Mouse (Mus musculus): ENCODE data around the gene Flnc. TPM values are rescaled to one million over a fixed set of nuclear protein-coding genes. Genes with fewer than 3 reads are reported as not detected.

Flnc gene
- polyA plus RNA-seq, 1 experiment from 2014 or later, result 0.07 TPM

- Histone ChIP-seq H3K4me3 (ENCODE audit: low read depth, low read length) (no peak overlapping the region), H3K4me2 (ENCODE audit: low read depth, low read length) (no peak overlapping the region), H3K4me1 (ENCODE audit: insufficient read depth) (peaks cover 12% of the 10 kb centered on the region; the same call in 1 of the 2 replicates), H3K27me3 (ENCODE audit: insufficient read depth, low read length) (peaks cover 60% of the 10 kb centered on the region), H3K27ac (ENCODE audit: low read depth) (no peak overlapping the region), H3K9me3 (ENCODE audit: low read length) (no peaks in the 10 kb centered on the region), H3K36me3 (replicated peaks; ENCODE audit: insufficient read depth, low read length) (no peaks in the 10 kb centered on the region), H3K9ac (replicated peaks) (no peak overlapping the region)
- DNase-seq (no peak), ATAC-seq (no peak)
- WGBS (ENCODE audit: insufficient replicate concordance), result 16% methylated on average over 11 of the region's 13 CpGs
- no peak for TF ChIP-seq CTCF (IDR thresholded peaks at IDR 0.05; ENCODE audit: low read depth)
- TF ChIP-seq EP300 (IDR thresholded peaks at IDR 0.05; ENCODE audit: low read depth), result no peak
Observed at GRCm38 (mm10) chr6:29434911-29435691, 2.0 kb downstream of the Flnc start.

DNA sequence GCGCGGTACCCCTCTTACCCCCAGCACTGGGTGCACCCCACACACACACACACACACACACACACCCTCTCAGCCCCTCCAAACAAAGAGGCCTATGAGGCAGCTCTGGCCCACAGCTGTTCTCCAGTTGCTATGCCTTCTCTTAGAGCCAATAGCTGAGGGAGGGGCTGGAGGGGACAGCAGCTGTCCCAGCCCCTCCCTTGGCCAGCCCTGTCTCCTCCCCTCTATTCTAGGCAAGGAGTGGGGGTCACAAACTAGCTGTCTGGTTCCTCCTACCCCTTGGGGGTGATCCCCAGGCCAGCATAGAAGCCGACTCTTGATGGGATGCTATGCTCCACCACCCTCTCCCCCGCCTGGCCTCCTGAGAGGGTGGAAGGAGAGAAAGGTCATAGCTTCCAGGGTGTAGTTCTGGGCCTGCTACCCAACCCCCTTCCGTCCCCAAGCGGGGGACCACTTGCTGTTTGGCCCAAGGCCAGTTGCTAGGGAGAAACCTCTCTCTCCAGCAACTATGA, 2.9 kb downstream of the Flnc start:
- H3K27ac ChIP-seq (ENCODE audit: low read depth), result no peak overlapping the region
- DNase-seq, result no peak

GRCm38 (mm10) chr6:29436461-29436934, 3.4 kb downstream of the Flnc start:
- no peak overlapping the region for H3K9ac ChIP-seq (replicated peaks)
- no peak overlapping the region for H3K27ac ChIP-seq (ENCODE audit: low read depth)
- H3K9me3 ChIP-seq (ENCODE audit: low read length), result no peaks in the 10 kb centered on the region
- TF ChIP-seq CTCF (IDR thresholded peaks at IDR 0.05; ENCODE audit: low read depth) (no peak), EP300 (IDR thresholded peaks at IDR 0.05; ENCODE audit: low read depth) (no peak)
- peaks cover 12% of the 10 kb centered on the region; the same call in 1 of the 2 replicates for H3K4me1 ChIP-seq (ENCODE audit: insufficient read depth)
- no peak for DNase-seq
- H3K36me3 ChIP-seq (replicated peaks; ENCODE audit: insufficient read depth, low read length), result no peaks in the 10 kb centered on the region
- no peak overlapping the region for H3K4me3 ChIP-seq (ENCODE audit: low read depth, low read length)
- no peak overlapping the region for H3K4me2 ChIP-seq (ENCODE audit: low read depth, low read length)
- 13% methylated on average over 11 of the region's 11 CpGs for WGBS (ENCODE audit: insufficient replicate concordance)
- ATAC-seq, result peak; percentile 21; the same call in 1 of the 2 replicates
- peaks cover 51% of the 10 kb centered on the region for H3K27me3 ChIP-seq (ENCODE audit: insufficient read depth, low read length)

More for the DNA sequence above, 2.9 kb downstream of the Flnc start:
- Histone ChIP-seq H3K4me2 (ENCODE audit: low read depth, low read length) (no peak overlapping the region), H3K4me1 (ENCODE audit: insufficient read depth) (peaks cover 12% of the 10 kb centered on the region; the same call in 1 of the 2 replicates), H3K9me3 (ENCODE audit: low read length) (no peaks in the 10 kb centered on the region), H3K4me3 (ENCODE audit: low read depth, low read length) (no peak overlapping the region), H3K9ac (replicated peaks) (no peak overlapping the region), H3K36me3 (replicated peaks; ENCODE audit: insufficient read depth, low read length) (no peaks in the 10 kb centered on the region), H3K27me3 (ENCODE audit: insufficient read depth, low read length) (peaks cover 54% of the 10 kb centered on the region)
- no peak for ATAC-seq
- WGBS (ENCODE audit: insufficient replicate concordance), result 38% methylated on average over 6 of the region's 6 CpGs
- TF ChIP-seq CTCF (IDR thresholded peaks at IDR 0.05; ENCODE audit: low read depth) (no peak), EP300 (IDR thresholded peaks at IDR 0.05; ENCODE audit: low read depth) (no peak)

- 85% methylated on average over 4 of the region's 4 CpGs for WGBS (ENCODE audit: insufficient replicate concordance)
- H3K4me1 ChIP-seq (ENCODE audit: insufficient read depth), result peaks cover 4% of the 10 kb centered on the region; the same call in 1 of the 2 replicates
Observed at GRCm38 (mm10) chr6:29439251-29439650, 6.2 kb downstream of the Flnc start.

DNA sequence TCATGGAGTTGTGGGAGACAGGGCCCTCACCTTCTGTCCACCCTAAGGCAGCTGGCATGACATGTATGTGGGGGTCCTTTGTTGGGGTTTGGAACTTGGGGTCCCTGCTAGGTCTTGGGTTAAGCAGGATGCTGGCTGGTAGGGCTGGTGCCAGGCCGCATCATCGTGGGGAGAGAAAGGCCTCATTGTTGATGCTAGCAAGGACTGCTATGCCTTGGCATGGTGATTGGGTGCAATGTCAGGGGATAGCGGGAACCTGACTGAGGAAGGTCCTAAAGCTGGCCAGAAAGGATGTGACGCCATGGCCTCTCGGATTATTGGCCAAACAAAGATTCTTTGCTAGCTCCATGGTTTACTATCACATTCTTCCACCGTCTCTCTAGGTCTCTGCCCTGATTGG, 6.7 kb downstream of the Flnc start:
- Histone ChIP-seq H3K27ac (ENCODE audit: low read depth) (no peak overlapping the region), H3K4me1 (ENCODE audit: insufficient read depth) (peaks cover 4% of the 10 kb centered on the region; the same call in 1 of the 2 replicates), H3K9ac (replicated peaks) (no peak overlapping the region), H3K4me2 (ENCODE audit: low read depth, low read length) (no peak overlapping the region), H3K4me3 (ENCODE audit: low read depth, low read length) (no peak overlapping the region), H3K9me3 (ENCODE audit: low read length) (no peaks in the 10 kb centered on the region), H3K27me3 (ENCODE audit: insufficient read depth, low read length) (peaks cover 18% of the 10 kb centered on the region), H3K36me3 (replicated peaks; ENCODE audit: insufficient read depth, low read length) (no peaks in the 10 kb centered on the region)
- ATAC-seq (no peak), DNase-seq (no peak)
- no peak for TF ChIP-seq EP300 (IDR thresholded peaks at IDR 0.05; ENCODE audit: low read depth)
- no peak for TF ChIP-seq CTCF (IDR thresholded peaks at IDR 0.05; ENCODE audit: low read depth)
- 68% methylated on average over 6 of the region's 6 CpGs for WGBS (ENCODE audit: insufficient replicate concordance)

More at GRCm38 (mm10) chr6:29439251-29439650, 6.2 kb downstream of the Flnc start:
- ATAC-seq, result no peak
- no peak overlapping the region for H3K9ac ChIP-seq (replicated peaks)
- no peak for DNase-seq
- H3K36me3 ChIP-seq (replicated peaks; ENCODE audit: insufficient read depth, low read length), result no peaks in the 10 kb centered on the region
- H3K4me3 ChIP-seq (ENCODE audit: low read depth, low read length), result no peak overlapping the region
- no peaks in the 10 kb centered on the region for H3K9me3 ChIP-seq (ENCODE audit: low read length)
- H3K27ac ChIP-seq (ENCODE audit: low read depth), result no peak overlapping the region
- TF ChIP-seq CTCF (IDR thresholded peaks at IDR 0.05; ENCODE audit: low read depth), result no peak
- TF ChIP-seq EP300 (IDR thresholded peaks at IDR 0.05; ENCODE audit: low read depth), result no peak
- H3K4me2 ChIP-seq (ENCODE audit: low read depth, low read length), result no peak overlapping the region
- peaks cover 24% of the 10 kb centered on the region for H3K27me3 ChIP-seq (ENCODE audit: insufficient read depth, low read length)

DNA sequence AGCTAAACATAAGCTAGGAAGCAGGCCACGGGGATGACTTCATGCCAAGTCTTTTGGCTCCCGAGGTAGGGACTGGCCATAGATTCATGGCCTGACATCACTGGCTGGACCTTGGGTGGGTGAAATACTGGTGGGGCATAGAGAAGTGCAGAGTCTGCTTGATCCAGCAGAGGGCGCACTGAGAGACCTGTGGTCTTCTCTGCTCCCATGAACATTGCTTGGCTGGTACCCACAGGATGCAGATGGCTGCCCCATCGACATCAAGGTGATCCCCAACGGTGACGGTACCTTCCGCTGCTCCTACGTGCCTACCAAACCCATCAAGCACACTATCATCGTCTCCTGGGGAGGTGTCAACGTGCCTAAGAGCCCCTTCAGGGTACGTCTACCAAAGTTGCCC, 11.7 kb downstream of the Flnc start:
- no peak for ATAC-seq
- no peak overlapping the region for H3K4me2 ChIP-seq (ENCODE audit: low read depth, low read length)

More for the DNA sequence above, 11.7 kb downstream of the Flnc start:
- Histone ChIP-seq H3K36me3 (replicated peaks; ENCODE audit: insufficient read depth, low read length) (no peaks in the 10 kb centered on the region), H3K4me3 (ENCODE audit: low read depth, low read length) (no peak overlapping the region), H3K27ac (ENCODE audit: low read depth) (no peak overlapping the region), H3K9me3 (ENCODE audit: low read length) (no peaks in the 10 kb centered on the region), H3K27me3 (ENCODE audit: insufficient read depth, low read length) (no peaks in the 10 kb centered on the region), H3K9ac (replicated peaks) (no peak overlapping the region), H3K4me1 (ENCODE audit: insufficient read depth) (no peaks in the 10 kb centered on the region)
- WGBS (ENCODE audit: insufficient replicate concordance), result 61% methylated on average over 11 of the region's 11 CpGs
- peak; percentile 66 for DNase-seq
- TF ChIP-seq EP300 (IDR thresholded peaks at IDR 0.05; ENCODE audit: low read depth) (no peak), CTCF (IDR thresholded peaks at IDR 0.05; ENCODE audit: low read depth) (peak; percentile 81)

Data from liver, postnatal 0 days (tissue).